Mouse (Mus musculus): Measurements from ENCODE around the gene Cdk14.

DNA sequence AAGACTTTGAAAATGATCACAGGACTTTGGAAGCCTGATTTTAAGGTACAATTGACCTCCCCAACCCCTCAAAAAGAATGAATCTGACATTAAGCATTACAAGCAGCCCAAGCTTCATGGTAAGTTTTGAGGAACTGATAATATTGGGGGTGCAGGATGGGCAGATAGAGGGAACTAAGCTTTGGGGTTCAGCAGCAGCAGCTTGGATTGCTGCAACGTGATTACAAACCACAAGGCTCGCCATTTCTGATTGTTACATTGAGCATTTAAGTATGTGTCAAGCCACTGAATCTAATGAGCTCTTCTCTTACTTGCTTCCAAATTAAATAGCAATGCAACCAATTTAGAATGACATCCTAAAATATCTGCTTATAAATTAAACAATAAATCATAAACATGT lies 119.1 kb downstream of the Cdk14 start:
- TF ChIP-seq POLR2A (IDR thresholded peaks at IDR 0.05; ENCODE audit: insufficient read length, low read depth) (no peak), USF1 (IDR thresholded peaks at IDR 0.05; ENCODE audit: low read depth) (no peak), E2F4 (IDR thresholded peaks at IDR 0.05; ENCODE audit: insufficient read depth) (no peak), REST (IDR thresholded peaks at IDR 0.05; ENCODE audit: insufficient read depth, insufficient read length) (no peak), MAX (IDR thresholded peaks at IDR 0.05; ENCODE audit: low read depth) (no peak), TCF12 (IDR thresholded peaks at IDR 0.05; ENCODE audit: insufficient read depth, poor library complexity, severe bottlenecking) (no peak), CEBPB (IDR thresholded peaks at IDR 0.05; ENCODE audit: insufficient read depth, poor library complexity, severe bottlenecking) (no peak)
